ENCODE assay signal across 20 mouse cellular contexts in the genomic region with DNA sequence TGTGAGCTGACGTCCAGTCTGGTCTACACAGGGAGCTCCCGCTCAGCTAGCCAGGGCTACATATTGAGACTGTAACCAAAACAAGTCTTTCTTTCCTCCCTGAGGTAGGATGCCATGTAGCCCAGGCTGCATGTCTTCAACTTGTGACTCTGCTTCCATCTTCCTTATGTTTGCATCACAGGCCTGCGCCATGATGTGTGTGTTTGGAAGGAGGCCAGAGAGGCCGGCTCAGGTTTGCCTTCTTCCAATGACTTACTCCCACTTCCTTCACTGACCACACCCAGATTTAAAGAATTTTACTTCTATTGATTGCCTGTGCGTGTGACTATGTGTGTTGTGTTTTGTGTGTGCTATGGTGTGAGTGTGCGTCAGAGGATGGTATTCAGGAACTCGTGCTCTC. TPM values are rescaled to one million over a fixed set of nuclear protein-coding genes. Genes with fewer than 3 reads are reported as not detected.
DNase-seq lines count a peak whose midpoint lies in the region; ATAC-seq lines count a peak whose summit lies in the region.
"Had no signal": no experiment of that assay in that cellular context is flagged by ENCODE, and none has a peak within 500 bp of the region (broad histone marks: within the 10 kb centered on the region; RNA-seq: fewer than 3 reads in every experiment).

No protein-coding gene starts in this region.

- H3K9ac ChIP-seq in liver, embryonic 12.5 days: no peak overlapping the region
- no peak overlapping the region for H3K9ac ChIP-seq in kidney, embryonic 15.5 days
- H3K9ac ChIP-seq: forebrain, postnatal 0 days; hindbrain, embryonic 12.5 days; hindbrain, embryonic 15.5 days had no signal

- peaks cover 52% of the 10 kb centered on the region for H3K36me3 ChIP-seq in liver, embryonic 12.5 days
- H3K36me3 ChIP-seq in kidney, embryonic 15.5 days: peaks cover 46% of the 10 kb centered on the region

- H3K4me2 ChIP-seq in liver, embryonic 12.5 days: no peak overlapping the region
- no peak overlapping the region for H3K4me2 ChIP-seq in kidney, embryonic 15.5 days
- H3K4me2 ChIP-seq: heart, embryonic 11.5 days; hindbrain, embryonic 12.5 days; hindbrain, embryonic 15.5 days had no signal

- WGBS in liver, embryonic 12.5 days (ENCODE audit: insufficient replicate concordance): 87% methylated on average over 7 of the region's 7 CpGs
- 96% methylated on average over 7 of the region's 7 CpGs for WGBS in kidney, embryonic 15.5 days

- H3K4me1 ChIP-seq in liver, embryonic 12.5 days: peaks cover 29% of the 10 kb centered on the region
- H3K4me1 ChIP-seq in kidney, embryonic 15.5 days: no peaks in the 10 kb centered on the region
- H3K4me1 ChIP-seq: hindbrain, embryonic 12.5 days; hindbrain, embryonic 15.5 days had no signal

- ATAC-seq in liver, embryonic 12.5 days: no peak
- peak; percentile 46 for ATAC-seq in erythroid progenitor cell, adult 5-6 weeks (replicated peaks; ENCODE audit: low FRiP score, poor library complexity, severe bottlenecking)
- ATAC-seq in megakaryocyte-erythroid progenitor cell, adult 5-6 weeks (replicated peaks; ENCODE audit: low FRiP score, low TSS enrichment, poor library complexity, severe bottlenecking): peak; percentile 23; the same call in 1 of the 2 replicates
- ATAC-seq in kidney, embryonic 15.5 days (replicated peaks; ENCODE audit: low FRiP score): no peak
- ATAC-seq: activated CD4-positive, CD25-positive, alpha-beta regulatory T cell, adult 4 months; forebrain, embryonic 14.5 days; forebrain, postnatal 0 days had no signal

- no peak overlapping the region for H3K4me3 ChIP-seq in liver, embryonic 12.5 days
- H3K4me3 ChIP-seq in kidney, embryonic 15.5 days (replicated peaks): no peak overlapping the region
- H3K4me3 ChIP-seq: gastrocnemius, adult 2 months; hindbrain, embryonic 12.5 days; hindbrain, embryonic 15.5 days had no signal

- no peak for DNase-seq in liver
- DNase-seq in right cerebral cortex, postnatal 4 days: no peak
- DNase-seq: adrenal gland, adult 8-10 months; adrenal gland, postnatal 25 days; cerebellum, adult 11-12 months; cerebellum, adult 8-10 months; cerebellum, postnatal 10 days; cerebellum, postnatal 36 days; forebrain, postnatal 0 days; gastrocnemius, adult 2 months; gastrocnemius, postnatal 14 days had no signal

- no peaks in the 10 kb centered on the region for H3K9me3 ChIP-seq in liver, embryonic 12.5 days (replicated peaks)
- H3K9me3 ChIP-seq in kidney, embryonic 15.5 days (replicated peaks): no peaks in the 10 kb centered on the region
- H3K9me3 ChIP-seq: hindbrain, embryonic 12.5 days; hindbrain, embryonic 15.5 days had no signal

- H3K27ac ChIP-seq in liver, embryonic 12.5 days: peak overlapping the region; percentile 40; the same call in 1 of the 2 replicates
- no peak overlapping the region for H3K27ac ChIP-seq in kidney, embryonic 15.5 days
- H3K27ac ChIP-seq: gastrocnemius, adult 2 months; hindbrain, embryonic 12.5 days; hindbrain, embryonic 15.5 days had no signal

- no peaks in the 10 kb centered on the region for H3K27me3 ChIP-seq in liver, embryonic 12.5 days (replicated peaks)
- no peaks in the 10 kb centered on the region for H3K27me3 ChIP-seq in kidney, embryonic 15.5 days
- H3K27me3 ChIP-seq: hindbrain, embryonic 12.5 days; hindbrain, embryonic 15.5 days had no signal

RNA-seq across cellular contexts. Expression of a gene that starts 6.6 kb away (rescaled TPM):
- polyA plus RNA-seq in liver, embryonic 12.5 days (2016; fragmentation: Nextera tagmentation; extraction: Ambion mirVana): 46.4 and 50.7 TPM in 2 replicates
- 21.3 and 28.9 TPM in 2 replicates for total RNA-seq in erythroid progenitor cell, adult 5-6 weeks (2015; ENCODE audit: low replicate concordance)
- 15.2 and 18.2 TPM in 2 replicates for total RNA-seq in erythroid progenitor cell, adult 5-6 weeks (2017; ENCODE audit: low replicate concordance)
- total RNA-seq in megakaryocyte-erythroid progenitor cell, adult 5-6 weeks (2014; fragmentation: Nextera tagmentation): 31.9 and 43.0 TPM in 2 replicates
- 19.0 and 26.1 TPM in 2 replicates for total RNA-seq in megakaryocyte-erythroid progenitor cell, adult 5-6 weeks (2017)
- polyA plus RNA-seq in kidney, embryonic 15.5 days (2015; fragmentation: Nextera tagmentation; extraction: Ambion mirVana): 66.0 and 77.7 TPM in 2 replicates

Comparison
In these comparisons a context has a peak if more than half of its experiments do, and no peak if none do; other contexts are left out.
1. ATAC-seq: peak in erythroid progenitor cell, adult 5-6 weeks (single experiment) and megakaryocyte-erythroid progenitor cell, adult 5-6 weeks (single experiment); none in liver, embryonic 12.5 days (single experiment) and kidney, embryonic 15.5 days (single experiment).